Mouse (Mus musculus): ENCODE measurements around the gene Sprr3. TPM values are rescaled to one million over a fixed set of nuclear protein-coding genes. Genes with fewer than 3 reads are reported as not detected.

Sprr3 gene
- polyA plus RNA-seq, 1 experiment from 2014 or later: not detected

DNA sequence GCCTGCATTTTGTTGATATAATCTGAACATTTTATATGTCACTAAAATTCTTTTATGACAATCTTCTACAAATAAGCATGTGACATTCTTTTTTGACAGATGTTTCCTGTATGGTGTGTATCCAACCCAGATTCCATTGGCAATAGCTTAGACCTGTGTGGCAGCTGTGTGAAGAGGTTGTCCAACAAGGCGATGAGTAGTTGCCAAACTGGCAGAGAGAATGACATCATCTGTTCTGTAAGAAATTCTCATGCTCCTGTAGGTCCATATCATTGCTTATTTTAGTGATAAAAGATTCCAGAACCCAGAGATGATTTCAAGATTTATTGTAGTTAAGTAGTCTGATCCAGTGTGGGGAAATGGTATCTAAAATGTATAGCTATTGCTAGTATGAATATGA is 8.1 kb upstream of the Sprr3 start:
- Histone ChIP-seq H3K4me2 (ENCODE audit: low read length) (no peak overlapping the region), H3K27me3 (ENCODE audit: control insufficient read depth, insufficient read depth, low read depth, low read length) (no peaks in the 10 kb centered on the region), H3K27ac (ENCODE audit: low read length) (no peak overlapping the region), H3K36me3 (ENCODE audit: control insufficient read depth, insufficient read depth, low read length) (no peaks in the 10 kb centered on the region), H3K9me3 (replicated peaks; ENCODE audit: control insufficient read depth, low read length, poor library complexity, severe bottlenecking) (no peaks in the 10 kb centered on the region), H3K4me3 (ENCODE audit: low read depth, low read length) (no peak overlapping the region), H3K4me1 (ENCODE audit: control insufficient read depth, insufficient read depth, low read length) (no peaks in the 10 kb centered on the region), H3K9ac (ENCODE audit: low read depth, low read length) (no peak overlapping the region)
- 90% methylated on average over 1 of the region's 1 CpGs for WGBS
- no peak for ATAC-seq

DNA sequence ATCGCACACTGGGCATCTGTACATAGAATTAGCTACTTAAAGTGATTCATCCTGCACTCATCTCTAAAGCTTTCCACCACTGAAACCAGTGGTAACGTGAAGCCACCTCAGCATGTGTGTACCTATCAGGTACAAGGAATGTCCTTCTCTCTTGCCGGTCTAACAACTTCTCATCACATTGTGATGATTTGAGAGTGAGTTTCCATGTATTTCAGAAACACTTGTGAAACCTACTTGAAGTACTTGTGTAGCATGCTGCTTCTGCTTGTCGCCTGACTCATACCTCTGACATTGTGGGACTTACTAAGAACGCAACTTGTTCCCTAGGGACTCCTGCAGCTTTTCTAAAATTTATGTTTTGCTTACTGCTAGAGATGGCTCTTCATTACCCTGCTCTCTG is 3.4 kb downstream of the Sprr3 start:
- Histone ChIP-seq H3K36me3 (ENCODE audit: control insufficient read depth, insufficient read depth, low read length) (no peaks in the 10 kb centered on the region), H3K9me3 (replicated peaks; ENCODE audit: control insufficient read depth, low read length, poor library complexity, severe bottlenecking) (no peaks in the 10 kb centered on the region), H3K27ac (ENCODE audit: low read length) (no peak overlapping the region), H3K9ac (ENCODE audit: low read depth, low read length) (no peak overlapping the region), H3K27me3 (ENCODE audit: control insufficient read depth, insufficient read depth, low read depth, low read length) (no peaks in the 10 kb centered on the region), H3K4me2 (ENCODE audit: low read length) (no peak overlapping the region), H3K4me1 (ENCODE audit: control insufficient read depth, insufficient read depth, low read length) (no peaks in the 10 kb centered on the region), H3K4me3 (ENCODE audit: low read depth, low read length) (no peak overlapping the region)
- 89% methylated on average over 5 of the region's 5 CpGs for WGBS
- no peak for ATAC-seq

DNA sequence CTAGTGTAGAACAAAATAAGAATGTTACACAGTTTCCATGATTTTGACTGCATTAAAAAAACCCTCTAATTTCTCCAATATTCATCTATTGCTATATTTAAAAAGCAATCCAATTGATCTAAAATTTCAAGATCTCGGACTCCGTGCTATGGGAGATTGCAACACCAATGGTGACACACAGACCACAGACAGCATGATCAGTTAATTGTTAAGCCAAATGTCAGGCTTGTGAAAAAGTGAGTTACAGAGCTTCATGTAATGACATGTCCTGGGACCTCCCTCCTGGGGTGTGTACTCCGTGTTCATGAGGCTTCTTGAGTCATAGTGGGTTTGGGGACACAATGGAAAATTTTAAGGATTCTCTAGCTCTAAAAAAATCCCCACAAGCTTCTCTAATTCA is 18.3 kb downstream of the Sprr3 start:
- no peaks in the 10 kb centered on the region for H3K27me3 ChIP-seq (ENCODE audit: control insufficient read depth, insufficient read depth, low read depth, low read length)
- no peaks in the 10 kb centered on the region for H3K36me3 ChIP-seq (ENCODE audit: control insufficient read depth, insufficient read depth, low read length)
- H3K4me1 ChIP-seq (ENCODE audit: control insufficient read depth, insufficient read depth, low read length): no peaks in the 10 kb centered on the region
- no peak overlapping the region for H3K27ac ChIP-seq (ENCODE audit: low read length)
- no peak overlapping the region for H3K4me3 ChIP-seq (ENCODE audit: low read depth, low read length)
- no peaks in the 10 kb centered on the region for H3K9me3 ChIP-seq (replicated peaks; ENCODE audit: control insufficient read depth, low read length, poor library complexity, severe bottlenecking)
- H3K9ac ChIP-seq (ENCODE audit: low read depth, low read length): no peak overlapping the region
- ATAC-seq: no peak
- WGBS: 91% methylated on average over 3 of the region's 3 CpGs
- H3K4me2 ChIP-seq (ENCODE audit: low read length): no peak overlapping the region

DNA sequence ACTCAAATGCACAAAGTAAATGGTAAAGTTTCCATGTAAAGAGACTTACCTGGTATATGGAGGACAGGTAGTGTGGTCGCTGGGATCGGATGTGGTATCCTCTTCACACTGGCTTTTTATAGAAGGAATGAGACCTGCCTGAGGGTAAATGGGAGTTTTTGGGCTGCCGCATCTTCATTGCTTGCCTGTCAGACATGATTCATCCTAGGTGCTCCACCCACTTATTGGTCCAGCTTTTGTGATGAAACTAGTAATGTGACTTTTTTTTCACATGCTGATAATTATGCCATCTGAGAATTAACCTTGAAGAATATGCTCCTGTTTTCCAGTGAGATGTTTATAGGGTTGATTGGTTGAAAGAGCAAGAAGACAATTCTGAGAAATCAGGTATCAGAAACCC is 19.8 kb downstream of the Sprr3 start, which contains the start of gene Sprr1b:
Gene Sprr1b, minus strand, starts transcription at position 101 of the 400 bp plus-strand sequence.
- Histone ChIP-seq H3K27me3 (ENCODE audit: control insufficient read depth, insufficient read depth, low read depth, low read length) (no peaks in the 10 kb centered on the region), H3K4me3 (ENCODE audit: low read depth, low read length) (no peak within 1 kb of the TSS), H3K4me2 (ENCODE audit: low read length) (no peak within 1 kb of the TSS), H3K27ac (ENCODE audit: low read length) (no peak within 1 kb of the TSS), H3K9ac (ENCODE audit: low read depth, low read length) (no peak within 1 kb of the TSS), H3K9me3 (replicated peaks; ENCODE audit: control insufficient read depth, low read length, poor library complexity, severe bottlenecking) (no peaks in the 10 kb centered on the region), H3K4me1 (ENCODE audit: control insufficient read depth, insufficient read depth, low read length) (no peaks in the 10 kb centered on the region), H3K36me3 (ENCODE audit: control insufficient read depth, insufficient read depth, low read length) (no peaks in the 10 kb centered on the region)
- ATAC-seq: no peak
- 93% methylated on average over 3 of the region's 3 CpGs for WGBS

DNA sequence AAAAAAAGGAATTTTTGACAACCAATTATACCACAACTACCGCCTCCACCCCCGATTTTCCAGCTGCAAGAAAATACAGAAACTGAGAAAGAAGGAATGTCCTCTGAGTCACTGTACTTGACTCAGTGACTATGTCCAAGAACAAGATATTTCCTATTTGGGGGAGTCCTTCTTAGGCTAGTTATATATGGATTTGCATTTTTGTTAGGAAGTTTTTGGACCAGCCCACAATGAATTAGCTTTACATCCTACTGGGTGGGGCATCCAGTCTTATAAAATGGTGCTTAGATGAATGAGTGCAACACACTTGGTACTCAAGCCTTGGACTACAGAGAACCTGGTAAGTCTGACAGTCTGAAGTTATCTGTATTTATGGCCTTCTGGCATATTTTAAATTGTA is 26.2 kb downstream of the Sprr3 start, which contains the start of gene Sprr2k:
Gene Sprr2k, plus strand, starts transcription at position 301 of the 400 bp plus-strand sequence.
- no peaks in the 10 kb centered on the region for H3K9me3 ChIP-seq (replicated peaks; ENCODE audit: control insufficient read depth, low read length, poor library complexity, severe bottlenecking)
- no peak for ATAC-seq
- no peak within 1 kb of the TSS for H3K4me2 ChIP-seq (ENCODE audit: low read length)
- H3K27ac ChIP-seq (ENCODE audit: low read length): no peak within 1 kb of the TSS
- no peaks in the 10 kb centered on the region for H3K36me3 ChIP-seq (ENCODE audit: control insufficient read depth, insufficient read depth, low read length)
- H3K9ac ChIP-seq (ENCODE audit: low read depth, low read length): no peak within 1 kb of the TSS
- no peaks in the 10 kb centered on the region for H3K27me3 ChIP-seq (ENCODE audit: control insufficient read depth, insufficient read depth, low read depth, low read length)
- no peaks in the 10 kb centered on the region for H3K4me1 ChIP-seq (ENCODE audit: control insufficient read depth, insufficient read depth, low read length)
- H3K4me3 ChIP-seq (ENCODE audit: low read depth, low read length): no peak within 1 kb of the TSS
- 100% methylated on average over 2 of the region's 2 CpGs for WGBS

DNA sequence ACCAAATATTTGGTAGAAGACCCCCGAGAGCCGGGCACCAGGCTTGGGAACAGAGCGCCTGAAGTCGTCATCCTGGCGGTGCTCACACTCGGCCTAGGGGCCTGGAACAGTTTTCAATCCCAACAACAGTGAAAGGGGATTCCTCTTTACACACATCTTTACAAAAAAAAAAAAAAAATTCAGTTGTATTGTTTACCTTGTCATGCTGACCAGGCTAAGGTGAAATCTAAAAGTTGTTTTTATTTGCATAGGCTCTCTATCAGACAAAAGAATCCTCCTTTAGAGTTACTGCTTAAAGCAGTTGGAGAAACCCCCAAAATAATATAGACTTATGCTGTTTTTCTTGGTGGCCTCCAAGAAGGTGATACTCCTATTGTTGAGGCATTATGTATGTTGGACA is 29.2 kb downstream of the Sprr3 start, which contains the start of gene Gm9774:
Gene Gm9774, minus strand, starts transcription at position 101 of the 400 bp plus-strand sequence.
- no peak within 1 kb of the TSS for H3K4me2 ChIP-seq (ENCODE audit: low read length)
- no peaks in the 10 kb centered on the region for H3K36me3 ChIP-seq (ENCODE audit: control insufficient read depth, insufficient read depth, low read length)
- WGBS: 93% methylated on average over 6 of the region's 6 CpGs
- no peaks in the 10 kb centered on the region for H3K27me3 ChIP-seq (ENCODE audit: control insufficient read depth, insufficient read depth, low read depth, low read length)
- no peak within 1 kb of the TSS for H3K9ac ChIP-seq (ENCODE audit: low read depth, low read length)
- H3K9me3 ChIP-seq (replicated peaks; ENCODE audit: control insufficient read depth, low read length, poor library complexity, severe bottlenecking): no peaks in the 10 kb centered on the region
- H3K4me3 ChIP-seq (ENCODE audit: low read depth, low read length): no peak within 1 kb of the TSS
- H3K4me1 ChIP-seq (ENCODE audit: control insufficient read depth, insufficient read depth, low read length): no peaks in the 10 kb centered on the region
- ATAC-seq: no peak
- no peak within 1 kb of the TSS for H3K27ac ChIP-seq (ENCODE audit: low read length)

DNA sequence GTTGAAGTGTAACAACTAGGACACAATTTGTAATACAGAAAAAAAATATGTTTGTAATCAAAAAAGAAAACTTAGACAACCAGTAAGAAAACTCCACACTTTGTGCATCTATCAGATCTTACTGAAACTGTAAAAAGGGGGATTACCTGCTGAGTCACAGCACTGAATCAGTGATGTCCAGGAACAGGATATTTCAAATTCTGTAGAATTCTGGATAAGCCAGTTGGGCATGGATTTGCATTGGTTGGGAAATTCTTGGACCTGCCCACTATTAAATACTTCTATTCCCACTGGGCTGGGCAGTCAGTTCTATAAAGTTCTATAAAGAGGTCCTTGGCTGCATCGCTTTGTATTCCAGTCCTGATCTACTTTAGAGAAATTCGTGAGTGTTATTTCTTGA is 40.7 kb downstream of the Sprr3 start, which contains the start of gene Sprr2j-ps:
Gene Sprr2j-ps, plus strand, starts transcription at position 301 of the 400 bp plus-strand sequence.
- H3K4me2 ChIP-seq (ENCODE audit: low read length): no peak within 1 kb of the TSS
- no peak within 1 kb of the TSS for H3K4me3 ChIP-seq (ENCODE audit: low read depth, low read length)
- H3K27me3 ChIP-seq (ENCODE audit: control insufficient read depth, insufficient read depth, low read depth, low read length): no peaks in the 10 kb centered on the region
- no peak within 1 kb of the TSS for H3K27ac ChIP-seq (ENCODE audit: low read length)
- H3K4me1 ChIP-seq (ENCODE audit: control insufficient read depth, insufficient read depth, low read length): no peaks in the 10 kb centered on the region
- 96% methylated on average over 2 of the region's 2 CpGs for WGBS
- no peaks in the 10 kb centered on the region for H3K9me3 ChIP-seq (replicated peaks; ENCODE audit: control insufficient read depth, low read length, poor library complexity, severe bottlenecking)
- no peak within 1 kb of the TSS for H3K9ac ChIP-seq (ENCODE audit: low read depth, low read length)
- H3K36me3 ChIP-seq (ENCODE audit: control insufficient read depth, insufficient read depth, low read length): no peaks in the 10 kb centered on the region
- no peak for ATAC-seq

DNA sequence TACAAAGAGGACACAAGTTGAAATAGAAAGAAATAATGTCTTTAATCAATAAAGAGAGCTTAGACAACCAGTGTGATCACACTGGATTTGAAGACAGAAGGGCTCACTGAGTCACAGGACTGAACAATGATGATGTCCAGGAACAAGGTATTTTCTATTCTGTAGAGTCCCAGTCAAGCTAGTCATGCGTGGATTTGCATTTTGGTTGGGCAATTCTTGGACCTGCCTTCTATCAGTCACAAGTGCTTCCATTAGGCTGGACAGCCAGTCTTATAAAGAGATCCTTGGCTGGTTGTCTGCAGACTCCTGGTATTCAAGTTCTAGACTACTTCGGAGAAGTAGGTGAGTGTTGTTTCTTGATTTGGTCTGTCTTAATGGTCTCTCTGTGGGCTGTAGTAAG is 50.8 kb downstream of the Sprr3 start, which contains the start of gene Sprr2i:
Gene Sprr2i, plus strand, starts transcription at position 301 of the 400 bp plus-strand sequence.
- Histone ChIP-seq H3K27ac (ENCODE audit: low read length) (no peak within 1 kb of the TSS), H3K27me3 (ENCODE audit: control insufficient read depth, insufficient read depth, low read depth, low read length) (no peaks in the 10 kb centered on the region), H3K4me3 (ENCODE audit: low read depth, low read length) (no peak within 1 kb of the TSS), H3K4me1 (ENCODE audit: control insufficient read depth, insufficient read depth, low read length) (no peaks in the 10 kb centered on the region), H3K4me2 (ENCODE audit: low read length) (no peak within 1 kb of the TSS), H3K9ac (ENCODE audit: low read depth, low read length) (no peak within 1 kb of the TSS), H3K36me3 (ENCODE audit: control insufficient read depth, insufficient read depth, low read length) (no peaks in the 10 kb centered on the region), H3K9me3 (replicated peaks; ENCODE audit: control insufficient read depth, low read length, poor library complexity, severe bottlenecking) (no peaks in the 10 kb centered on the region)
- no peak for ATAC-seq
- 91% methylated on average over 2 of the region's 2 CpGs for WGBS

Measured in midbrain, embryonic 16.5 days (tissue).